Mouse (Mus musculus) WW6 (cell line): ENCODE measurements around the gene Kras.

ENCODE experiments used
- DNase-seq: peaks from one replicate; pipeline ENCODE4 v3.0.0-alpha.2; 2013; ENCODE audit warnings: low read depth, low spot score

Kras gene

DNA sequence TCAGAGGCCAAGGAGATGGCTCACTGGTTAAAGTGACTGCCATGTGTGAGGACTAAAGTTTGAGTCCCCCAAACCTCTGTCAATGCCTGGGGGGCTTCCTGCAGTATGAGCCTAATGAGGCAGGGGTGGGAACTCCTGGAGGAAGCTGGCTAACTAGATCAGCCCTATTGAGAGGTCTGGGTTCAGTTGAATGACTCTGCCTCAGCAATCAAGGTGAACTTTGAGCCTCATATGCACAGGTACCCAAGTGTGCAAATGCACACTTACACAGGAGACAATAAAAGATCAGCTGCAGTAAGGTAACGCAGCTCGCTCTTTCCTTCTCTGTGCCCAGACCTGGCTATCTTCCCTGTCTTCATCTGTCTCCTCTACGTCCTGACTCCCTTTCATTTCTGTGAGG lies 57.0 kb downstream of the Kras start:
- DNase-seq = no peak

DNA sequence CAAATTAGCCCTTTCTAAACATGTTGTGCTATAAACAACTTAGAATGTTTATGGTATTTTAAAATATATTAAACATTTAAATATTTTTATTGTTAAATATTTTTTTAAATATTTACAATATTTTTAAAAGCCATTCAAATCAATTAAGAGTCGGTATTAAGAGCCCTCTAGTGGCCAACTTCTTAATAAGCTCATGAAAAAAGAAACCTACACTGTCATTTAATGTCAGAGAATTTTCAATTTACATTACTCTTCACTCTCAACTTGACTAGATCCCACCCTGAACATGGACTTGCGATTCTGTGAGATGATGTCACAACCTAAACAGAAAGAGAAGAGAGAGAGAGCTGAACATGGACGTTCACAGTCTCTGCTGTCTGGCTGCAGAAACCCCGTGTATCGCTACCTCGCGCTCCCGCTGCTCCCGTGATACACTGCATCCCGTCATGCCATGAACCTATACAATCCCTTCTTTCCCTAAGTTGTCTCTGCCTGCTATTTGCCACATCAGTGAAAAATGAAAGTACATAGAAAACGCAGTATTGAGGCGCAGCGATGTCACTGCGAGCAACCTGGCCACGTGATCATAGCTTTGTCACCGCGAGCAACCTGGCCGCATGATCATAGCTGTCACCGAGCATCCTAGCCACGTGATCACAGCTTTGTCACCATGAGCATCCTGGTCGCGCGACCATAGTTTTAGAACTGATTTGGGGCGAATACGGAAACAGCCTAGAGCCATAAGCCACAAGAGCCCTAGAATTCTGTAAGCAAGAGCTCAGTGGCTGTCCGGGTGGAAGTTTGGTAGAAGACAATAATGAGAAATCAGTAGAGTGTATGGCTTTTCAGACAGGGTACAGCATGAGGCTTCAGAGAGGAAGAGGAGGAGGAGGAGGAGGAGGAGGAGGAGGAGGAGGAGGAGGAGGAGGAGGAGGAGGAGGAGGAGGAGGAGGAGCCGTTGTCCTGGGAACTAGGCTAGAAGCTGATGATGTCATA lies 62.6 kb downstream of the Kras start:
- no peak for DNase-seq

DNA sequence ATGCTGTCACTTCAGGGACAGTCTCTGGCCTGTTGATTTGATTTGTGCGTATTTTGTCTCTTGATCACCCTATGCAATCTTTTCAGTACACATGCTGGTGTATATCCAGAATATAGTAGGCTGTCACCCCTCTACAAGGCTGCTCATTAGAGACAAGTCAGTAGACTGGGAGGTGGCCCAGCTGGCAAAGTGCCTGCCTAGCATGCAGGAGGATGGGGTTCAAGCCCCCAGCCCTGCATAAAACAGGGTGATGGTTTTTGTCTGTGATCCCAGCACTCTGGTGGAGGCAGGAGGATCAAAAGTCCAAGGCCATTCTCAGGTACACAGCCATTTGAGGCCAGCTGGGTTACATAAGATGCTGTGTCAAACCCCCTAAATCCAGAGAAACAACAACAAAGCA lies 63.9 kb downstream of the Kras start:
- no peak for DNase-seq

DNA sequence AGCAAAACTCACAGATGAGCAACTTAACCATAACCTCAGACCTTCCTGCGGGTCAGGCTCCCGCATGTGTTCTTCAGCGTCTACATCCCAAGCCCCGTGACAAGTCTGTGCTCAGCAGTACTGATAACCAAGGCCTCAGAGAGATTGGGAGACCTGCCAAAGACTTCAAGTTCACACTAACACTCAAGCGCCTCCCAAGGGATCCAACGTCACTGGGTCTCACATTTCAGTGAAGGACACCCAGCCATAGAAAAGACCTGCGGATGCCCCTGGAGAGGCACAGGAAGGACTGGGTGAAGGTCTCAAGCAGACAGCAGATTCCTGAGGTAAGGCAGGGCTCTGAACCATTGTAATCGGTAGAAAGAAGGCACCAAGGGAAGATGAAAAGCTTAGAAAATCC lies 68.0 kb downstream of the Kras start:
- DNase-seq = no peak

DNA sequence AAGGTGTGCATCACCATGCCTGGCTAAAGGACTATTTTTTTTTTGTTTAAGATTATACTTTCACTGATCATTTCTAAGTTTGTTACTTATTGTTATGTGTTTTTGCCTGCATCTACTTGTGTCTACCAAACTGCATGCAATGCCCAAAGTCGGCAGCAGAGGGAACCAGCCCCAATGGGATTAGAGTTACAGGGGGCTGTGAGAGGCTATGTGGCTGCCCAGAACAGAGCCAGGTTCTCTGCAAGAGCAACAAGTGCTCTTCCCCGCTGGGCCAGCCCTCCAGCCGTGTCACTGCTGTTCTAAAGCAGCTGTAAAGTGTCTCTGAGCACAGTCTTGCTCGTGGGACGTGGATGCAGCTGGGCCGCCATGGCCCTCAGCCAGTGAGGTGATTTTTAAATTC lies 70.4 kb downstream of the Kras start:
- DNase-seq = no peak

DNA sequence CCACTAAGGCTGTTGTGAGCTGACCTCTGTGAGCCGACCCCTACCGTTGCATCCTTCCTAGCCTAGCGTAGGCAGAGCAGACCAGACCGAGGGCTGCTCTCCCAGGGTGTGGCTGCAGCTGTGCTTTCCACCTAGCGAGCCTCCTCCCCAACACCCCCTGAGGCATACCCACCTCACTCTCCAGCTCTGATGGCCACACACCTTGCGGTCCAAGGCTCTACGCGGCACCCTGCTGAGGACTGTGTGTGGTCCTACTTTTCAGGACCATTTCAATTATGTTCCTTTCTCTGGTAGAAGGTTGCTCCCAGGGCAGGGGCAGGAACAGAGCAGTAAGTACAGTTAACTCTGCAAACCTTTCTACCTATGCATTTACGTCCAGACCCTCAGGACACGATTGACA lies 73.6 kb downstream of the Kras start:
- no peak for DNase-seq

DNA sequence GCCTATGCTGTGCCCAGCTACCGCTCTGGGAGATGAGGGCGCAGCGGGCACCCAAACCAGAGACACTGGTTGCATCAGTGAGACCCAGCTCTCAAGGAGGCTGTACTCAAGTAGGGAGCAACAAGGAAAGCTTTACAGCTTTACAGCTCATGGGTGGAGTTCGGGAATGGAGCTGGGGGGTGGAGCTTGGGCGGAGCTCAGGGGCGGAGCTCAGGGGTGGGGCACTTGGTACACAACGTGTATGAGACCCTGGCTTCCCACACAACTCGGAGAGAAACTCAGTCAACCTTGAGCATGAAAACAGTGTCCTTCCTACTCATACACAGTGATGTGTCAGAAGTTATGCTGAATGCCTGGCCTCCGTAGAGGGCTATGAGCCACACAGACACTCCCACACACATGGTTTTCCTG lies 74.5 kb downstream of the Kras start:
- no peak for DNase-seq

DNA sequence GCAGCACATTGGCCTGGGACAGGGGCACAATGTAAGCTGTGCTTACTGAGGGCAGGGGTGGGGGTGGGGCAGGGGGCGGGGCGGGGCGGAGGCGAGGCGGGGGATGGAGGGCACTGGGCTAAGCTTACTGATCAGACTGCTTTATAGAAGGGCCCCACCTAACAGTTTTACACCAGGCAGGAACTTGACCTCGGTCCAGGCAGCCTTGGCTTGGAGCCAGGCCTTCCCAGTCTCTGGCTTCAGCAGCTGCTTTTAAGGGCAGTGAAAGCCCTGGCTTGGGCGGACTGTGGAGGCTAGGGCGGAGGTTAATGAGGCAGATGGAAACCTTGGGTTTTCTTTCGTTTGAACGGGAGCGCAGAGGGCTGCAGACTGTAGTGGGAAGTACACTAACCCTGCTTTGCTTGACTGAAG lies 76.3 kb downstream of the Kras start:
- no peak for DNase-seq

DNA sequence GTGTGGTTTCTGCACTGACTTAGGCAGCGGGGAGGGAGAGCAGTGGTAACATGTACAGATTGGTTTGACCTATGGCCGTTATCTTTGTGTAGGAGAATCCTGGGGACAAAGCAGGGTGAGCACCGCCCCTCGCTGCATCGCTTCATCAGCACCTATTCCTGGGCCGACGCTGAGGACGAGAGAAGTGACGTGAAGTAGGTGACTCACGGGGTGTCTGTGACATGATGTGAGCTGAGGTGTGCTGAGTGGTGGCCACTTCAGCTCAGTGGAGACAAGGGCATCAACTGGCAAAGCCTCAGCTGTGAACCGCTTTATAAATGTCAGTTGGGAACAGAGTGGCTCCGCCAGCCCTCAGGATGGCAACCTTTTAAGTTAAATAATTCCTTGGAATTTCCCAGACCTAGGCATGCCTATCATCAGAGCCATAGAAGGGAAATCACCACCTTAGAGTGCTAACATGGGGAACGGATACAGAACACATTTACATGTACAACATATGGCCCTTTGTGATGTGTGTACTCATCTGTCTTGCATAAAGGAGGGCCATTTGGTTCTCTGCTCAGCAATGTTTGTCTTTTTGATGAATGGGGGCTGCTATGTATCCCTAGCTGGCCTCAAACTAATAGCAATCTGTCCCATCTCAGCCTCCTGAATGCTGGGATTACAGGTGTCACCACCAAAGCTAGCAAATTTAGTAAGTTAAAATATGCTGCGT lies 78.0 kb downstream of the Kras start:
- DNase-seq = no peak
